9 mouse cellular contexts compared by ENCODE assay signal in the genomic region with DNA sequence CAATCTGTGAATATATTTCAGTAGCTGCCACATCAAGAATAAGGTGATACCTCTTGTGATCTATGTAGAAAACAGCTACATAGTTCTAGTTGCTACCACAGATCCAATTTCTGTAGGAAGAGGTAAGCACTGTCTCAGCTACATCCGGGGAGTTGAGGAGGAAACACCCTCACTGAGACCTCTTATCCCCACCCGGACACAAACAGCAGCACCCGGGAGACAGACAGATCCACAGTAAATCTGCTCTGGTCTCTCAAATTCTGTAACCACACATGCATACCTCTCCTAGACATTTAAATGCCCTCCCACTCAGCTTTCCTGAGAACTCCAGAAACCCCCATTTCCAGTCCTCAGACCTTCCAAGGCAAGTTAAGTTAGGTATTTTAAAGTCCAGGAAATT. TPM values are rescaled to one million over a fixed set of nuclear protein-coding genes. Genes with fewer than 3 reads are reported as not detected.
DNase-seq lines count a peak whose midpoint lies in the region; ATAC-seq and TF ChIP-seq lines count a peak whose summit lies in the region.
"Had no signal": no experiment of that assay in that cellular context is flagged by ENCODE, and none has a peak within 500 bp of the region (broad histone marks: within the 10 kb centered on the region; RNA-seq: fewer than 3 reads in every experiment).

No protein-coding gene starts in this region.

- no peaks in the 10 kb centered on the region for H3K27me3 ChIP-seq in kidney, embryonic 14.5 days (ENCODE audit: control insufficient read depth, insufficient read depth, low read length)
- peaks cover 8% of the 10 kb centered on the region for H3K27me3 ChIP-seq in forebrain, postnatal 0 days (ENCODE audit: insufficient read depth, low read length)
- H3K27me3 ChIP-seq in limb, embryonic 13.5 days = no peaks in the 10 kb centered on the region
- H3K27me3 ChIP-seq in neural tube, embryonic 13.5 days = no peaks in the 10 kb centered on the region

- DNase-seq in kidney, postnatal 25 days = no peak
- DNase-seq in forebrain, postnatal 0 days = no peak
- DNase-seq in gastrocnemius, postnatal 36 days = no peak
- DNase-seq in right cerebral cortex, postnatal 10 days (ENCODE audit: low spot score in 2 of 2) = no peak
- no peak for DNase-seq in thymus, postnatal 4 days

- peak overlapping the region; percentile 65 for H3K4me2 ChIP-seq in kidney, embryonic 14.5 days (replicated peaks; ENCODE audit: low read depth, low read length)
- H3K4me2 ChIP-seq in forebrain, postnatal 0 days (ENCODE audit: low read depth) = peak overlapping the region; percentile 71
- H3K4me2 ChIP-seq in limb, embryonic 13.5 days (replicated peaks) = peak overlapping the region; percentile 73
- peak overlapping the region; percentile 81 for H3K4me2 ChIP-seq in neural tube, embryonic 13.5 days

- peaks cover 10% of the 10 kb centered on the region; the same call in 1 of the 2 replicates for H3K4me1 ChIP-seq in kidney, embryonic 14.5 days (ENCODE audit: control insufficient read depth, insufficient read depth, low read length)
- no peaks in the 10 kb centered on the region for H3K4me1 ChIP-seq in forebrain, postnatal 0 days (ENCODE audit: insufficient read depth)
- peaks cover 25% of the 10 kb centered on the region for H3K4me1 ChIP-seq in limb, embryonic 13.5 days
- peaks cover 10% of the 10 kb centered on the region for H3K4me1 ChIP-seq in neural tube, embryonic 13.5 days (replicated peaks)

- H3K9ac ChIP-seq in kidney, embryonic 14.5 days (ENCODE audit: low read depth, low read length) = peak overlapping the region; percentile 57; the same call in 1 of the 2 replicates
- H3K9ac ChIP-seq in forebrain, postnatal 0 days = no peak overlapping the region
- H3K9ac ChIP-seq in limb, embryonic 13.5 days = peak overlapping the region; percentile 85; the same call in 1 of the 2 replicates
- H3K9ac ChIP-seq in neural tube, embryonic 13.5 days = peak overlapping the region; percentile 75

- H3K4me3 ChIP-seq in kidney, embryonic 14.5 days (ENCODE audit: low read length) = peak overlapping the region; percentile 56
- peak overlapping the region; percentile 66 for H3K4me3 ChIP-seq in forebrain, postnatal 0 days (ENCODE audit: low read depth, low read length)
- H3K4me3 ChIP-seq in limb, embryonic 13.5 days = peak overlapping the region; percentile 73
- H3K4me3 ChIP-seq in neural tube, embryonic 13.5 days = peak overlapping the region; percentile 62

- intact Hi-C loops in gastrocnemius, postnatal 36 days (cut with DNase I) = loop anchor here (5.0 to 10.0 kb wide), 3 partner anchors 139 to 323 kb away; no protein-coding TSS in a partner anchor

- no peak for TF ChIP-seq CTCF in forebrain, postnatal 0 days (IDR thresholded peaks at IDR 0.05; ENCODE audit: low read depth)

- 15% methylated on average over 3 of the region's 3 CpGs for WGBS in kidney, embryonic 14.5 days
- WGBS in forebrain, postnatal 0 days = 56% methylated on average over 3 of the region's 3 CpGs
- WGBS in limb, embryonic 13.5 days = 31% methylated on average over 3 of the region's 3 CpGs
- 44% methylated on average over 3 of the region's 3 CpGs for WGBS in neural tube, embryonic 13.5 days

- no peaks in the 10 kb centered on the region for H3K36me3 ChIP-seq in kidney, embryonic 14.5 days (ENCODE audit: control insufficient read depth, insufficient read depth, low read length)
- H3K36me3 ChIP-seq in forebrain, postnatal 0 days (ENCODE audit: insufficient read depth) = no peaks in the 10 kb centered on the region
- no peaks in the 10 kb centered on the region for H3K36me3 ChIP-seq in limb, embryonic 13.5 days
- no peaks in the 10 kb centered on the region for H3K36me3 ChIP-seq in neural tube, embryonic 13.5 days

- H3K9me3 ChIP-seq in kidney, embryonic 14.5 days (ENCODE audit: control insufficient read depth, low read length) = no peaks in the 10 kb centered on the region
- no peaks in the 10 kb centered on the region for H3K9me3 ChIP-seq in forebrain, postnatal 0 days (ENCODE audit: low read length)
- no peaks in the 10 kb centered on the region for H3K9me3 ChIP-seq in limb, embryonic 13.5 days
- no peaks in the 10 kb centered on the region for H3K9me3 ChIP-seq in neural tube, embryonic 13.5 days

- peak overlapping the region; percentile 84; the same call in 1 of the 2 replicates for H3K27ac ChIP-seq in kidney, embryonic 14.5 days (ENCODE audit: low read depth, low read length)
- no peak overlapping the region for H3K27ac ChIP-seq in forebrain, postnatal 0 days (ENCODE audit: low read depth, low read length)
- peak overlapping the region; percentile 87; the same call in 1 of the 2 replicates for H3K27ac ChIP-seq in limb, embryonic 13.5 days
- no peak overlapping the region for H3K27ac ChIP-seq in neural tube, embryonic 13.5 days (replicated peaks)

- no peak; the same call in 1 of the 2 replicates for ATAC-seq in kidney, embryonic 14.5 days (ENCODE audit: low FRiP score, low TSS enrichment)
- ATAC-seq in forebrain, postnatal 0 days = no peak
- ATAC-seq in limb, embryonic 13.5 days (ENCODE audit: low FRiP score, low read depth) = no peak
- ATAC-seq in neural tube, embryonic 13.5 days (ENCODE audit: low read depth) = no peak

RNA-seq across cellular contexts. Expression of gene Ghr, which starts 2.0 kb away (rescaled TPM):
- 49.0 and 81.9 TPM in 2 replicates for polyA plus RNA-seq in kidney, embryonic 14.5 days (2014; fragmentation: Nextera tagmentation; extraction: Ambion mirVana)
- total RNA-seq in forebrain, postnatal 0 days (2014; rRNA removed) = 4.6 and 8.0 TPM in 2 replicates
- polyA plus RNA-seq in forebrain, postnatal 0 days (2015; fragmentation: Nextera tagmentation; extraction: Ambion mirVana) = 4.9 and 5.7 TPM in 2 replicates
- polyA plus RNA-seq in limb, embryonic 13.5 days (2015; fragmentation: Nextera tagmentation; extraction: Ambion mirVana) = 65.3 and 68.5 TPM in 2 replicates
- 14.9 and 15.2 TPM in 2 replicates for polyA plus RNA-seq in neural tube, embryonic 13.5 days (2015; fragmentation: Nextera tagmentation; extraction: Ambion mirVana)
- total RNA-seq in gastrocnemius, postnatal 36 days (2021) = 100 to 1,000 TPM; 120 to 121 TPM
- total RNA-seq: MEL had no signal

Comparison
In these comparisons a context has a peak if more than half of its experiments do, and no peak if none do; other contexts are left out.
1. H3K27ac ChIP-seq: peak in kidney, embryonic 14.5 days (single experiment) and limb, embryonic 13.5 days (single experiment); none in forebrain, postnatal 0 days (single experiment) and neural tube, embryonic 13.5 days (single experiment).
2. Peak in every context shown above with its lines, with median percentiles within 50 percentile points of each other: H3K4me2 ChIP-seq and H3K4me3 ChIP-seq.